Mouse (Mus musculus): ENCODE measurements around the gene Camk2d. TPM values are rescaled to one million over a fixed set of nuclear protein-coding genes. Genes with fewer than 3 reads are reported as not detected.

Camk2d gene
- total RNA-seq, 4 experiments from 2014 or later, result 95.9 to 132 (median 106) TPM

DNA sequence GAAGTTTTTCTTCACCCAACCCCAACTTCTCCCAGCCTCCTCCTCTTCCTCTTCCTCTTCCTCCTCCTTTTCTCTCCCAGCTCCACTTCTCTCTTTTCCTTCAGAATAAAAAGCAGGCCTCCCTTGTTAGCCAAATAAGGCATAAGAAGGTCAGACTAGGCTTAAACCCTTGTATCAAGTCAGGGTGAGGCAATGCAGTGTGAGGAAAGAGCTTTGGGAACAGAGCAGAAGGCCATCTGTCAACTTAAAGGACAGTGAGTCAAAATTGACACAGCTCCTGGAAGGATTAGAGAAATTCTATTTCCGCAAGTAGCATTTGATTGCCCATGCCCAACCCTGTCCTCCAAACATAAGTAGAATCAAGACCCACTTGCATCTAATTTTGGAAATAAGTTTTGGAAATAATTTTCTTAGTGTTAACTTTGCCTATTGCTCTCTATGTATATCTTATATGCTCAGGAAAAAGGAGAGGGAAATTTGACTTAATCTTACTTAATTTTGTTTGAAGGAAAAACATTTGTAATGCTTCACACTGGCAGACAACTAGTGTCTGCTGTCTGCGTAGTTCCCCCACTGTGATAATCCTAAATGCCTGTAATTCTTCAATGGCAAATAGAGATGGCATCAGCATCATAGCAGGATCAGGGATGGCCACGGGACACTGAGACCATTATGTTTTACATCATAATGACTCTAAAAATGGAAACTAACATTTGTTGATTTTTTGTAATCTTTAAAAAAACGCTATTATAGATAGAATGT, 16.8 kb downstream of the Camk2d start:
- peak; percentile 77 for DNase-seq

DNA sequence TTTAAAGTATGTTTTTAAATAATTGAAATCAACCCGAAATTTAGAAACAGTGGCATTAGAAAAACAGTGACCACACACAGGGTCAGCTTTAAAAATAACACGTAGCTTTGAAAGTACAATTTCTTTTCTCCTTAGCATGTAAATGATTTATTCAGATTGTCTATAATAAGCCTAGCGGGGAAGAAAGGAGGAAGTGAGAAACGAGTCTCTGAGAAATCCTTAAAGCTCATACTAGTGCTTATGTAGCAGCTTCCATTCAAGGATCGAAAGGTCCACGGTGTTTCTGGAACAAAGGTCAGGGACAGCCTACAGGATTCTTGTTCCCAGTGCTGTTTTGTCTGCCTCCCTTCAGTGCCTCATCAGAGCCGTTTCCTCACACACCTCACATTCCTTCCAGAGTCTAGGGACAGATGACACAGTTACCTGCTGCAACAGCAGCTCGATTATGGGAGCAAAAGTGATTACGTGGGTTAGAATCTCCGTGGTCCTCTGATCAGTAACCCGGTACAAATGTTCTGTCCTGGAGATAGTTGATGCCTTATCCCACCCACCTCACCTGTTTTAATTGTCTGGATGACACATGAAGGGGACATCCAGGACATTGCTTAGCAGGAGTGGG, 17.5 kb downstream of the Camk2d start:
- DNase-seq, result no peak

DNA sequence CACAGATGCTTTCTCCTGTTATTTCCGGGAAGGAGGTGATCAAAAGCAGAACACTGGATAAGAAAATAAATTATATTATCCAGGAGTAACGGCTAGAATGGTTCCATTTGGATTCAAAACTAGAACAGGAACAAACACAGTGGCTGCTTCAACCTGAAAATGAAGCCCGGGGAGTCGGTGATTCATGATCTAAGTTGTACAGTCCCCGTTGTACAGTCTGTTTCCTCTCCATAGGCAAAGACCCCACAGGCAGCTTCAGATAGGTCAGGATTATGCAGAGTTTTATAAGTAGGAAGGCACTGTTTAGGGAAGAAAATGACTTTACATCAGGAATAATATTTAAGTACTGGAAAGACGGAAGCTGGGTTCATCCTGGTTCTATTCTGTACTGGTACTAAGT, 19.2 kb downstream of the Camk2d start:
- no peak for DNase-seq

DNA sequence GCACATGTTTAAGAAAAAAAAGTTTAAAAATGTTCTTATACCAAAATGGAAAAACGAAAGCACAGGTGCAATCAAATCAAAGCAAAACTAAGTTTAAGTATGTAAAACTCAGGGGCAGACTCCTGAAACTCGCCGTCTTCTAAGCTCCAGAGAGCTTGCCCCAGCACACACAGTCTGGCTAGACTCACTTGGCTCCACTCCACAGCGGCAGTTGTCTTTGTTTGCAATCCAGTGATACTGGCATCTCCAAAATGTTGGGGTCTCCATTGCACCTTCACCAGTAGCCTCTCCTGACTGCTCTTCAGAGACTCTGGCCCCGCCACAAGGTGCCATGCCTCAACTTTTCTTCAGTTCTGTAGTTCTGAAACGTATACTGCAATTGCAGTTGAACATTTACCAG, 24.1 kb downstream of the Camk2d start:
- DNase-seq, result no peak

DNA sequence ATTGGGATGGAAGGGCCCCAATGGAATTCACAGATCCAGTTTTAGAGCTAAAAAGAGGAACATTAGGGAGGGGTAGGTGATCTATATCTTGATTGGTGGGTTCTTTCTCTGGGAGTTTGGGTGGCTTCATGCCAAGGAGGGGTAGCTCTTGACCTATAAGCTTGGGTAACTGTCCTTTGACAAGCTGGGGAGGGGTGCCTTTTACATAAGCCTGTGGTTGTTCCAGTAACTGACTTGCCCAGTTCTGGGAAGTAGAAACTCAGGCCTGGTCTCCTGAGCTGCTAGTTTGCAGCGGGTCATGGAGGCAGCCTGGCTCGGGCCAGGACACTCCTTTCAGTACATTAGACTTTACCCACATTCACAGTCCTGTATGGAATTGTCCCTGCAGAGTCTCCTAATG, 26.4 kb downstream of the Camk2d start:
- DNase-seq, result no peak

DNA sequence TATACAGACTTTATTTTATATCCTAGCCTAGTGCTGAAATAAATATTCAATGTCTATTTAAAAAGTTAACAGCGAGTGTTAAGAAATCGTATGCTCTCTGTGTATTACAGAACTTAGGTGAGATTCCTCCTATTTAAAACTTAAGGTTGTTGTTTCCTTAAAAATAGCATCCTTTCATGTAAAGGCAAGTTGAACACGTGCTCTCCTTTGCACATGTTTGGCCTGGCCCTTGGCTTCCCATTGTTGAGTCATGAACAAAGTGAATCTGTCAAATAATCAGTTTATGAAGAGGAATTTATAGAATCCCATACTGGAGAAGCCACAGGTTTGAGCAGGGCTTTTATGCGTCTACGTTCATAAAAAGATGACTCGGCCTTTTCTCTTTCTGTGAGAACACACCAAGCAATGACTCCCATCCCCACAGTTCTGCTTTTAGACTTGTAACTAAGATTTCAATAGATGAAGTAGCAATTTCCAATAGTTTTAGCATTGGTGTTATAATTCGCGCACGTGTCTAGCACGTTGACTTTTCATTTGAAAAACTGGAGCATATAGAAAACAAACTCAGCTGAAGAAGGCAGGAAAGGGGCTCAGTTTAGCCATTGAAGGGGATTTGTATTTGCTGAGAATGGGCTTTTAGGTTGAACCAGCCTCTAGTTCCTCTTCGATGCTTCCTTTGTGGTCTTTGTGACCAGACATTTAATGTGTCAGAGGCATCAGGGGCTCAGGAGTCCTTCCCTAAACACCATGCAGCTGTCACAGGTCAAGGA, 29.1 kb downstream of the Camk2d start:
- DNase-seq, result no peak

DNA sequence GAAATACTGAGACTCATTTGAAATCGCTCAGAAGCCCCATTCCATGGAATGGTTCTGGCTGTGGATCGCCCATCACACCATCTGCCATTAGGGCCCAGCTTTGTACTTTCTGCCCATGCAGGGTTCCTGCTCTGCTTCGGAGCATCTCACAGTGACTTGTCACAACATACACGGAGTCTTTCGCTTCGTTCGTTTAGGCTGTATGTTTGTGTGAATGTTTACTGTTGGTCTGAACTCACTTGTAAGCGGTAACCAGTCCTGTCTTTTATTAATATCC, 29.6 kb downstream of the Camk2d start:
- no peak for DNase-seq

DNA sequence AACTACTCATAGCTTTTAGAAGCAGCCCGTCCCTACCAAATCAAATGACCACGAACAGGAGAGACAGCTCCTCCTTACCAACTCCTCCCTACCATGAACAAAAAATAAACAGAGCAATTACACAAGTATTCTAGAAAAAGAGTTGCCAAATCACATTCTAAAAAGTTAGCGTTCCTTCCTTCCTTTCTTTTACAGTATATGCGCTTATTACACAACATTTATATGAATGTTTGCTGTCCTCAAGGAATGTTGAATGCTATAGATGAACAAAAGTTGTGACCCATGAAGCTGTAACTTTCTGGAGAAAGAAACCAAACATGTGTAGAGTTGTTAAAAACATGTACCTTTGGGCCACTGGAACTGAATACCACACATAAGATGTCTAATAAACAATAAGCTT, 31.9 kb downstream of the Camk2d start:
- DNase-seq, result no peak

DNA sequence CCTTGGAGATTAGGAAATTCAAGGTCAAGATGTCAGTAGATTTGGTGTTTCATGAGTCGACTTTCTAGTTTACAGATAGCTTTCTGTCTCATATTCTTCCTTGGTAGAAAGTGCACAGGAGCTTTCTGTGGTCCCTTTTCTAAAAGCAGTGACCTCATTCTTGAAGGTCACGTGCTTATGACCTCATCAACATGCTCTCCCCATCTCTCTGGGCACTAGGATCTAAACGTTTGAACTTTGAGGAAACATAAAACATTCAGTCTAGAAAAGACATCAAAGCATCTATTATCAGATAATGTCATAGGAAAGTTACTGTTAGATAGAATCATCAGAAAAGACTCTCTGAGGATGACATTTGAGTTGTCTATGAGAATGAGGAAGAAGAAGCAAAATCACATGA, 32.3 kb downstream of the Camk2d start:
- DNase-seq, result no peak

DNA sequence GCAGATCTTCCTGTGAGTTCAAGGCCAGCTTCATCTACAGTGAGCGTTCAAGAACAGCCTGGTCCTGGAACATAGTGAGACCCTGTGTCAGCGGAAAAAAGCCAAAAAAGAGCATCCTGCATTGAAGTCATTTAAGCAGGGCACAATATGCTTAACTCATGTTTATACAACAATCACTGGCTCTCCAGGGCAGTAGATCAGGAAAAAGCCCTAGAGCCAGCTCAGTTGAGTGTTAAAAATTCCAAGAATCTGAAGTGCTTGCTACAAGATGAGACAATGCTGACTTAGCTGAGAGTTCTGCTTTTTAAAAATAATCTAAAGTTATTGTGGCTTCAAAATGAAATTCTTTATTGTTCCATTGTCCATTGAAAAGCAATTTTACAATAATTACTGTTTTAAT, 32.9 kb downstream of the Camk2d start:
- DNase-seq, result no peak

DNA sequence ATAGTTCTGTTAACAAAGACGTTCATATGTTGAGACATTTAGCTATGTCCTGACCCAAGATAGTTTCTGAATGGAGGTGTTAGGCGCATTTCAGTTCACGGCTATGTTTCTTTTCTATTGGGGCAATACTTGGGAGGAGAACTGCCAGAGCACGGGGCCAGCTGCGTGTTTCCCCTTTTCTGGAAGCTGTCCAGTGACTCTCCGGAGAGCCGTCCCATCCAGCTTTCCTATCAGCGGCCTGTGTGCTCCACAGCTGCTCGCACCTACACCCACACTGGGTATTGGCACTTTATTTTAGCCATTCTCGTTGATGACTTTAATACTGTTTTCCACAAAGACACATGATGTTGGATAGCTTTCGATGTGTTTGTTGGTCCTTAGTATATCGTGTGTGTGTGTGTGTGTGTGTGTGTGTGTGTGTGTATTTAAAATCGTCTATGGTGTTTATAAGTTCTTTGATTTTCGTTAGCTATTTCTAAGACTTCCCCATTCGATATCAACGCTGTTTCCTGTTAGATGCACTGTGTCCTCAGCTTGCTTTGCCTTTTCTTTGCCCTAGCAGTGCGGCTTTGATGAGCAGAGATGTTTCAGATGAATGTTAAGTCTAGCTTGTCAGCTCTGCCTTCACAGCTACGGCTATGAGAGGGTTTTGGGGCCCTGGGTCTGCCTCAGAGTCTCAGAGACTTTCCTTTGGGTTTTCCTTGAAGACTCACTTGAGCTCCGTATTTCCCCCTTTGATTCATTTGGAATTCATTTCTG, 34.2 kb downstream of the Camk2d start:
- DNase-seq, result peak; percentile 44

DNA sequence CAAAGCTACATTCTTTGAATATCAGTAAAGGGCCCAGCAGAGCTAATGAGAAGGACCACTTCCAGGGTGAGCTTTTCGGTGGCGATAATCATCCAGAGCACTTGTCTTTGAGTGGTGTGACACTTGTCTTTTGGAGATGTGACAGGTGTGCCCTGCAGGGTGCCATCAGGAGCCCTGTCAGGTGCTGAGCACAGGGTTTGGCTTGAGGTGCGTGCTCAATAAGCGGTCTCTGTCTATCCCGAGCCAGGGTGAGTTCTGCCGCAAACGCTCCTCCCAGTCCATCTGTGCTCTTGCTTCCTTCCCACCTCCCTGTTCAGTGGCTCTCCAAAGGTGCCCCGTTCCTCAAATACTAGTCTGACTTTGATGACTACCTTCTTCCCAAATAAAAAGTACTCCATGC, 35.5 kb downstream of the Camk2d start:
- DNase-seq, result no peak

DNA sequence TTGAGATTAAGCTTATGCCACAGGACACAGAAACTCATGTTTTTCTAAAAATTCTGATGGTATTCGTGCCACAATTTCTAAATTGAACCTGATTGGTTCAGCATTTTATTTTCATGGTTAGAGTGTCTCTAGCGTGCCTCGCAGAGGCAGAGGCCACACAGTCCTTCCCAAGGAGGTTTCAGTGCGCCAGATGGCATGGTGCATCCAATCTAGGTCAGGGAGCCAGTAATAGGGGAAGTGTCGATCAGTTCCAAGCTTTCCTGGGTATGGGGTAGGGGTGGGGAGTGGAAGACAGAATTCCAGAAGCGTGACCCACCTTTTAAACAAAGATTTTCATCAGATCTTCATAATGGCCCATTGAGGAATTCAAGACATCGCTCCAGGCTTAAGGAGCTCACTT, 36.5 kb downstream of the Camk2d start:
- DNase-seq, result no peak

DNA sequence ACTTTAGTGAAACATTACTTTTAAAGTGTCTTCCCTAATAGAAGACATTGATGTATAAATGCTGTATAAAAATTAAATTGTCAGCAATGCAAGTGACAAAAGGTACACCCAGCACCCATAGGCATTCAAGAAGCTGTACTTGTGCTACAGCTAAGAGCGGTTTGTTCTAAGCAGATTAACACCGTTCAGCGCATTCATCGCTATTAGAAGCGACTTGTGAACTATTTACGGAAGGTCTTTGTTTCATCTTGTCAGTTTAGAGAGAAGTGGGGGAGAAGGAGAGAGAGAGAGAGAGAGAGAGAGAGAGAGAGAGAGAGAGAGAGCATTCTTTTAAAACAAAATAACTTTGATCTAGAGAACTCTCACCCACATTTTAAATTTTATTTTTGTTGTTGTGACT, 38.1 kb downstream of the Camk2d start:
- DNase-seq, result no peak

DNA sequence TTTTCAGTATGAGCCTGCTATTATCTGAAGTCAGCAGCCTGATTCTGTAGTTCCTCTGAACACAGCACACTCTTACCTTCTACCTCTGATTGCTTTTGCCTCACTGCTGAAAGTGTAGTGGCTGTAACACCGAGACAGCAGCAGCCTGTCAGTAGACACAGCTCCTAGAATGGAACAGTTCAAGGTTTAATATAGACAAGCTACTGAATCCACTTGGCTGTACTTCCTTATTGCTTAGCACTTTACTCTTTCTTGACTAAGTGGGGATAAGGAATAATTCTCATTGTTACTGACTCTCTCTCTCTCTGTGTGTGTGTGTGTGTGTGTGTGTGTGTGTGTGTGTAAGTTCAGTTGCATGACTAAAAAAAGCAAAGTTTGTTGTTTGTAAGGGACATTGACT, 42.2 kb downstream of the Camk2d start:
- no peak for DNase-seq

DNA sequence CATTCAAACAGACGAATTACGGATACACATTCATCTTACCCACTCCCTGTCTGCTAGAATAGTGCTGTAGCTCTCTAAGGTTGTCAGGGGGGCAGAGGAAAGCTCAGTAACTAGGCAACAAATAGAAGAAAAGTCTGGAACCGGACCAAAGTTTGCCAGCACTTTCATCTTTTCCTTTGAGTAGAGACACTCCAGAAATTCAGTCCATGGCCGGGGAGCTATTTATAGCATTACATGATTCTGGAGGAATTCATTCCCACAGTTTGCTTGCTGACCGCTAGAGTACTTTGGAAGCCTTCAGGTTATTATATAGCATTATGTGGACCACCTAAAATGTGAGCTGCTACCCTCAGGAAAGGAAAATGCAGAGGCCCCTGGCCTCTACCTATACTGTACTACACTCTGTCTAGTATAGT, 43.0 kb downstream of the Camk2d start:
- no peak for DNase-seq

DNA sequence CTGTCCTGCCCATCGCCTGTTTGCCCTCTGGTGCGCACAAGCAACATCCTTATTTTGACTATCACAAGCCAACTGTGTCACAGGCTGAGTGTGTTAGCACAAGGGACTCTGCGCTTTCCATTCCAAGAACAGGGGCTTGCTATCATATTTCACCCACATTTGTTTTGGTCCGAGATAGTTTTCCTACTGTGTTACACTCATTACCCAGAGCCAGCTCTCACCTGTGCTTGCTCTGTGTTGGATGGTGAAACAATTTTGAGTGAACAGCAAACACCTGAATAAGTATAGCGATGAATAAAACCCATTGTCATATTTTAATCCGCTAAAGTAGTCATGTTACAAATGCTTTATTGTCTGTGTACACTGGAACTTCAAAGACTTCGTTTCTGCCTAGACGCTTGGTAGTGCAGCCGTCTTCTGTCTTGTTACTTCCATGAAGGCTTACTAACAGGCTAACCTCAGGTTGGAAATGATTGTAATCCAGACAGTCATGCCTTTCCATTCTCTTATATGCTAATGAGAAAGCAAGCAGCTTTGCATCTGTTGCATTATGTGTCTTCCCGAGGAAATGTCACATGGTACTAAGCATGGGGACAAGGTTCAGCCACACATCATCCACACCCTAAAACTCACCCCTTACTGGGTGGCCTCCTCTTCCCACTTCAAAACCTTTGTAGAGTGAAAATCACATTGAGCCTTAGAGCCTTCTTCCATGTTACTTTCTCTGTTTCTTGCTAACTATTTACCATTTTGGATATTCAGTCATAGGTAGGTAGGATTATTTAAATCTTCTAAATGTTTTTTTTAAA, 44.5 kb downstream of the Camk2d start:
- DNase-seq, result no peak

DNA sequence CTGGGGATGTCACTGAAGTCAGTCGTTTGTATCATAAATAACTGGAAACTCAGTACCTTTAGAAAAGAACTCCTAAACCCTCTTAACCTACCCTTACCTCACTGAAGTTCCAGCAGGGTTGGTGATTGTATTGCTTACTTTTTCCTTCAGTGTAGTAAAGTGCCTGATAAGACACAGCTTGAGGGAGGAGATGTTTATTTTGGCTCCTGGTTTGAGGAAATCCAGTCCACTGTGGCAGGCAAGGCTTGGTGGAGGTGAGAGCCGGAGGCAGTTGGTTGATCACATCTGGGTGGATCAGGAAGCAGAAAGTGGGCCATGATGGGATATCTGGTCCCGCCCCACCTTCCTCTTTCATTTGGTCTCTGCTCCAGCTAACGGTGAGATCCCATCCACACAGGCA, 45.3 kb downstream of the Camk2d start:
- no peak for DNase-seq

DNA sequence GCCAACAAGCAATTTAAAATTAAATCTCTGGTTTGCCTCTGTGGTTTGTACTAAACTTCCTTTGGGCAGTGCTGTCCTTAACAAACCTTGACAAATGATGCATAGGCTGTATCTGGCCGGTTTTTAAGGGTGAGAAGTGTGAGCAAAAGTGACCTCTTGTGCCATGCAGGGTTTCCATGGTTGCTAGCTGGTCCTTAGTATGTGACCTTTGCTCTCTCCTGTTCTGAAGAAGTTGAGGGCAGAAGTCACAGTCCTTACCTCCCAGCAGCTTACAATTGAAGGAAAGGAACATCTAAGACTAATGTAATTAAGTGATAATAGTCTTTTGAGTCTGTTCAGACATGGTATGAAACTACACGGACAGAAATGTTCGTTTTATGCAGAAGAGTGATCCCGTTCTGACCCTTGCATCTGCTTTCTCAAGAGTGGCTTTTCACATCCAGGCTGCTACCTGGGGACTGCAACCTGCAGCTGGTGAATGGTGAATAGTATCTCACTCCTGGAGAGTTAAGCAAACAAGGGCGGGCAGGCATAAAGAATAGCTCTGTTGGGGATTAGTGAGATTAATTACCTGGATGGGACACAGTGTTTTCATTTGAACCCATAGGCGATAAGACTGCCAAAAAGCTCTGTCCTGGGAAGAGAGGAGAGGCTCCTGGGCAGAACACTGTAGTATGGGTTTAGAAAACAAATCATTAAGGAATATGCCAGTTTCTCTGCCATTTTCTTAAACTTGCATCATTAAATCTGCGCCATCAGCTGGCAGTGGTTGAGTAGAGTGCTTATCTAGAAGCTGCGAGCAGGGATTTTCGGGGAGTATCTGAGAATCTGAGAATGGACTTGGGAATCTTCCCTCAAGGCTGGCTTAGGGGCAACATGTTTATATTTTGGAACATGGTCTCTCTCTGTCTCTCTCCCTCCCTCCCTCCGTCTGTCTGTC, 47.2 kb downstream of the Camk2d start:
- DNase-seq, result no peak

DNA sequence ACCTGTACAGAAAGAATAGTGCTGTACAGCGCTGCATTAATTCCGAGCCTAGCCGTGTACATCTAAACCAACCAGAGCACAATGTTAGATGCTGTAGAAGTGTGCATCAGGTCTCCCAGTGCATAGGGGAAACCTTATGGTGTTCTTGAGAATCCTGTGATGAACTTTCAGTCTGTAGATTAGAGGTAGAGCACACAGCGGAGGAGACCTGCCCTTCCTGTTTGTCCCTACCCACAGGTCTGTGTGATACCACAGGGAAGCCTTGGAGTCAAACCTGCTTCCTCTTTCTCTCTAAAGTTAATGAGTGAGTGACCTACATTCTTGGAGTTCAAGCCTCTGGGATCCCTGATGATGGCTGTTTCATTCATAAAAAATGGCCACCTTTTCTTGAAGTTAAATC, 54.2 kb downstream of the Camk2d start:
- DNase-seq, result no peak

DNA sequence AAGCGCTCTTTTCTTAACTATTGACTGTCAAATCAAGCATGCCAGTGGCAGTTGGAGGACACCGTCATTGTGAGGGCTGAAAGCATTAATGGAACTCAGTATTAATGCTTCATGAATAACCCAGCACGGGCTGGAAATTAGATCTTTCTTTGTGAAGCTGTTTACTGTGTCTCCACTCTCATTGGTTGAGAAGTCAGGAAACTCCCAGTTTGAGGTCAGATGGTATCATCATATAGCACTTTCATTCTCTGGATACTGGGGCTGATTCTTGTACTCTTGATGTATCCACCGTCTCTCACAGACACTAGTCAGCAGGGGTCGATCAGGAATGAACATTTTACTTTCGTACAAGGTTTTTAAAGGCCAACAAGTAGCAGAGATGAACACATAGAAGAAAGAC, 54.6 kb downstream of the Camk2d start:
- no peak for DNase-seq
